Mouse (Mus musculus) neural tube, embryonic 14.5 days (tissue): ENCODE data around the gene Gm20388. TPM values are rescaled to one million over a fixed set of nuclear protein-coding genes. Genes with fewer than 3 reads are reported as not detected.

Experiments
- ATAC-seq: fragments of 200-750 bp; cut with Nextera tagmentation; 2 replicates; pipeline ENCODE4 v1.8.0; 2017; ENCODE audit warnings: low read depth, mild to moderate bottlenecking, moderate TSS enrichment, moderate library complexity
- H3K27ac ChIP-seq: fragments of 300-500 bp; sonication (generic); 2 replicates; pipeline ENCODE4 v1.5.1; 2014; ENCODE audit warnings: low read depth, mild to moderate bottlenecking, control low read depth, low read length, moderate library complexity, mixed read lengths
- H3K27me3 ChIP-seq: fragments of 300-500 bp; sonication (generic); 2 replicates; pipeline ENCODE4 v1.6.1; 2014; ENCODE audit warnings: low read length; ENCODE audit not compliant: control insufficient read depth, insufficient read depth
- H3K36me3 ChIP-seq: fragments of 300-500 bp; sonication (generic); 2 replicates; pipeline ENCODE4 v1.6.1; 2014; ENCODE audit warnings: low read length, mixed read lengths; ENCODE audit not compliant: control insufficient read depth, insufficient read depth
- H3K4me1 ChIP-seq: fragments of 300-500 bp; sonication (generic); 2 replicates; pipeline ENCODE4 v1.6.1; 2014; ENCODE audit warnings: low read length; ENCODE audit not compliant: control insufficient read depth, insufficient read depth
- H3K4me2 ChIP-seq: fragments of 300-500 bp; sonication (generic); 2 replicates; pipeline ENCODE4 v1.6.1; 2014; ENCODE audit warnings: mild to moderate bottlenecking, low read depth, low read length, control low read depth
- H3K4me3 ChIP-seq: fragments of 300-500 bp; sonication (generic); 2 replicates; pipeline ENCODE4 v1.5.1; 2014; ENCODE audit warnings: low read depth, low read length, control low read depth, mixed read lengths
- H3K9ac ChIP-seq: fragments of 300-500 bp; sonication (generic); replicated peaks from 2 replicates; pipeline ENCODE4 v1.6.1; 2014; ENCODE audit warnings: low read depth, mild to moderate bottlenecking, control low read depth, low read length, mixed read lengths
- H3K9me3 ChIP-seq: fragments of 300-500 bp; sonication (generic); 2 replicates; pipeline ENCODE4 v1.6.1; 2016; ENCODE audit warnings: low read length; ENCODE audit not compliant: control insufficient read depth
- WGBS: fragments of 180-500 bp; shearing (Covaris S2); extraction: QIAGEN DNeasy Blood & Tissue Kit; methylation state at CpG from one replicate; pipeline ENCODE4 v1.1.7; 2014; 5-methylcytosine and 5-hydroxymethylcytosine counted together
- polyA plus RNA-seq: library from polyadenylated mRNA; unstranded; fragments of >200 nt; fragmentation: Nextera tagmentation; extraction: Ambion mirVana; gene quantifications from 2 replicates; pipeline ENCODE4 v1.2.1, GENCODE M21; 2014

The Gm20388 gene
- polyA plus RNA-seq, 1 experiment from 2014 or later = 10.3 TPM

GRCm38 (mm10) chr8:122437708-122438331 is 2527.2 kb downstream of the Gm20388 start:
- Histone ChIP-seq H3K4me3 (no peak overlapping the region), H3K27ac (no peak overlapping the region), H3K9ac (no peak overlapping the region), H3K36me3 (peaks cover 26% of the 10 kb centered on the region), H3K4me2 (no peak overlapping the region), H3K27me3 (no peaks in the 10 kb centered on the region), H3K9me3 (no peaks in the 10 kb centered on the region), H3K4me1 (peaks cover 9% of the 10 kb centered on the region; the same call in 1 of the 2 replicates)
- WGBS = 91% methylated on average over 13 of the region's 13 CpGs
- ATAC-seq = no peak

DNA sequence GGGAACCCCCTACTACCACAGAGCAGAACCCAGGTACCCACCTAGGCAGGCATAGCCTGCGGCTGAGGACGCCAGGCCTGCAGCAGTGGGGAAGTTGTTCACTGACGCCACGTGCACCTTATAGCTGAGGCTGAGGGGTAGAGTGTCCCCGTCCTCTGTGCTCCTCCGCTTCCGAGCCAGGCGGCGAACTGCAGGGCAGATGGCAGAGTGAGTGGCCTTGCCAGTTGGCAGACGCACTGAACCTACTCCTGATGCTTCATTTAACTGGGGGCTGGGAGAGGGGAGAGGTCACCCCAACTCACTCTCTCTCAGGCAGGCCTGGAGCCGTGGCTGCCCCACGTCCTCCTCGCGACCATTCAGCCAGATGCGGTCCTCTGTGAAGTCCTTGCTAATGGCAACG is 2528.7 kb downstream of the Gm20388 start:
- Histone ChIP-seq H3K4me3 (no peak overlapping the region), H3K27me3 (no peaks in the 10 kb centered on the region), H3K9me3 (no peaks in the 10 kb centered on the region), H3K9ac (no peak overlapping the region), H3K27ac (no peak overlapping the region), H3K4me2 (no peak overlapping the region), H3K36me3 (peaks cover 15% of the 10 kb centered on the region), H3K4me1 (peaks cover 9% of the 10 kb centered on the region; the same call in 1 of the 2 replicates)
- no peak for ATAC-seq
- 94% methylated on average over 16 of the region's 16 CpGs for WGBS

DNA sequence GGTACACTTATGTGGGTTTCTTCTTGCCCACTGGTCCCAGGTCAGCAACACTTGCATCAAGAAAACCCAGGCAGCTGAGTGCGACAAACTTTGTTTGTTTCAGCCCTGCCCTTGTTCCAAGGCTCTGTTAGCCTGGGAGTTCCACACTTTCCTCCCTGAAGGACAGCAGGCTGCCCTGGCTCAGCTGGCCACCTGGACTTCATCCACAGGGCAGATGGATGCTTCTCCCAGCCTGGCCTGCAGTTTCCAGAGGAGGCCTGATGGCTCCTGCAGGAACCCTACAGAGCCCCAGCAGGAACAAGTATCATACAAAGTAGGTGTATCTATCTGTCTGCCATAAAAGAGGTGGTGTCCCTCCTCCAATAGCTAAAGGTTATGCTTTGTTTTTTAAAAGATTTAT is 2530.7 kb downstream of the Gm20388 start:
- WGBS = 92% methylated on average over 1 of the region's 1 CpGs
- Histone ChIP-seq H3K4me1 (peaks cover 22% of the 10 kb centered on the region), H3K9me3 (no peaks in the 10 kb centered on the region), H3K9ac (no peak overlapping the region), H3K27ac (no peak overlapping the region), H3K4me3 (no peak overlapping the region), H3K36me3 (peaks cover 5% of the 10 kb centered on the region; the same call in 1 of the 2 replicates), H3K4me2 (no peak overlapping the region), H3K27me3 (no peaks in the 10 kb centered on the region)
- ATAC-seq = no peak

GRCm38 (mm10) chr8:122442356-122442755 is 2531.7 kb downstream of the Gm20388 start:
- peaks cover 4% of the 10 kb centered on the region; the same call in 1 of the 2 replicates for H3K36me3 ChIP-seq
- H3K9ac ChIP-seq = peak overlapping the region; percentile 86
- no peaks in the 10 kb centered on the region for H3K27me3 ChIP-seq
- H3K27ac ChIP-seq = peak overlapping the region; percentile 85; the same call in 1 of the 2 replicates
- no peak for ATAC-seq
- peak overlapping the region; percentile 87 for H3K4me2 ChIP-seq
- 7% methylated on average over 7 of the region's 7 CpGs for WGBS
- H3K4me3 ChIP-seq = peak overlapping the region; percentile 68
- H3K4me1 ChIP-seq = peaks cover 22% of the 10 kb centered on the region
- H3K9me3 ChIP-seq = no peaks in the 10 kb centered on the region

DNA sequence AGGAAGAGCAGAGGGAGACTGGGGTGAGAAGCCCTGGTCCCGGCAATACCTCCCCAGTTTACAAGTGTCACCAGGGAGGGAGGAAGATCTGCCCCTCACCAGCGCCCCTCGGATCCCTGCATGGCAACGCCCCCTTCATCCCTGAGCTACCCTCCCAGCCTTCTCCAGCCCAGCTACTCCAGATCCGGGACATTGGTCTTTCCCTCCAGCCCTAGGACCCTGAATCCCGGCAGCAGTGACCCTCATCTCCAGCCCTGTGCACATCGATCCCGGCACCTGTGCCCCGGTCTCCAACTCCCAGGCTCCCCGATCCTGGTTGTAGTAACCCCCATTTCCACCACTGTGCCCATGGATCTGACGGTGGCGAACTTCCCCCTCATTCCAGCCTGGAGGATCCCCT is 2532.1 kb downstream of the Gm20388 start:
- H3K27ac ChIP-seq = peak overlapping the region; percentile 85
- H3K4me3 ChIP-seq = peak overlapping the region; percentile 68
- H3K9ac ChIP-seq = peak overlapping the region; percentile 86
- H3K4me1 ChIP-seq = peaks cover 22% of the 10 kb centered on the region
- peak; percentile 31 for ATAC-seq
- peak overlapping the region; percentile 87 for H3K4me2 ChIP-seq
- no peaks in the 10 kb centered on the region for H3K9me3 ChIP-seq
- WGBS = 0% methylated on average over 11 of the region's 12 CpGs
- H3K27me3 ChIP-seq = no peaks in the 10 kb centered on the region
- H3K36me3 ChIP-seq = peaks cover 4% of the 10 kb centered on the region; the same call in 1 of the 2 replicates

DNA sequence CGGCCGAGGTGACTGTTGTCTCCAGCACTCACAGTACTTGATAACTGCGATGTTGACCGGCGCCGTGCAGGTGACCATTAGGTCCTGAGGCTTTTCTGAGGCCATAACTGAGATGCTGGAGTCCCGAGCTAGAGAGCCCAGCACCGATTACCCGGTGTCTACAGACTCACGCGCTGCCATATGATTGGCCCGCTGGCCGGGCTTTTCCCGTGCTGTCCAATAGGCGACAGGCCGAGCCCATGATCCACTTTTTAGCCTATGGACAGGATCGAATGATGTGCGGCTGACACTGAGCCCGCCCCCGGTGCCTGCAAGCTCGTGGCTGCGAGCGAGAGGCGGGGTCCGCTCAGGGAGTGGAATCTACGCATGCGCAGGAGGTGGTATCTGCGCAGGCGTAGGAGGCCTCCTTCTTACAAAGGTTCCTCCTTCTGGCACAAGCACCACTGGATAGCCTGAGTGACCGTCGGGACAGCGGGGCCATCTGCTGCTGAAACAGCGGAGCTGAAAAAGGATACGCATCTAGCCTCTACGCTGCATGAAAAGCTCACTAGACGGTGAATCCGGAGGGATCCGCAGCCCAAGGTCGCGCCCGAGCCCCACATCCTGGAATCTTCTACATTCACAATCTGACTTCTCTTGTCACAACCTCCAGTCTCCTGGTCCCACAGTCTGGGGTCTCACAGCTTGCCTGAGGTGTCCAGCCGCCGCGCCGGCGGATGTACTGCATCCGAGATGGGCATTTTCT is 2532.8 kb downstream of the Gm20388 start, which contains the start of gene Mvd:
Gene Mvd, minus strand, starts transcription at position 161 of the 745 bp plus-strand sequence.
- Histone ChIP-seq H3K4me1 (peaks cover 22% of the 10 kb centered on the region), H3K4me2 (peak within 1 kb of the TSS; percentile 87), H3K9me3 (no peaks in the 10 kb centered on the region), H3K9ac (peak within 1 kb of the TSS; percentile 86), H3K4me3 (peak within 1 kb of the TSS; percentile 68), H3K27me3 (no peaks in the 10 kb centered on the region), H3K27ac (peak within 1 kb of the TSS; percentile 97), H3K36me3 (peaks cover 4% of the 10 kb centered on the region; the same call in 1 of the 2 replicates)
- WGBS = under 1% methylated on average over 47 of the region's 47 CpGs
- peak; percentile 99 for ATAC-seq

GRCm38 (mm10) chr8:122444058-122444748 is 2533.6 kb downstream of the Gm20388 start:
- 11% methylated on average over 19 of the region's 19 CpGs for WGBS
- Histone ChIP-seq H3K4me3 (peak overlapping the region; percentile 68), H3K4me2 (peak overlapping the region; percentile 54), H3K36me3 (peaks cover 4% of the 10 kb centered on the region; the same call in 1 of the 2 replicates), H3K27ac (peak overlapping the region; percentile 97), H3K27me3 (no peaks in the 10 kb centered on the region), H3K9ac (peak overlapping the region; percentile 86), H3K9me3 (no peaks in the 10 kb centered on the region), H3K4me1 (peaks cover 22% of the 10 kb centered on the region)
- peak; percentile 39; the same call in 1 of the 2 replicates for ATAC-seq

- Histone ChIP-seq H3K9me3 (no peaks in the 10 kb centered on the region), H3K4me3 (no peak overlapping the region; the same call in 1 of the 2 replicates), H3K27ac (peak overlapping the region; percentile 97; the same call in 1 of the 2 replicates), H3K27me3 (no peaks in the 10 kb centered on the region), H3K9ac (0 out of 2 replicates have a peak overlapping the region, but pooled peaks have one; percentile 86), H3K36me3 (no peaks in the 10 kb centered on the region), H3K4me1 (peaks cover 22% of the 10 kb centered on the region), H3K4me2 (peak overlapping the region; percentile 54)
- 76% methylated on average over 3 of the region's 3 CpGs for WGBS
- ATAC-seq = no peak
These were observed 2534.6 kb downstream of the Gm20388 start for GRCm38 (mm10) chr8:122445203-122445602.
